Mouse (Mus musculus) limb, embryonic 10.5 days (tissue): ENCODE results near the gene Tmem233. TPM values are rescaled to one million over a fixed set of nuclear protein-coding genes. Genes with fewer than 3 reads are reported as not detected.

Source experiments
- polyA plus RNA-seq: library from polyadenylated mRNA; unstranded; fragments of >200 nt; fragmentation: Nextera tagmentation; extraction: Ambion mirVana; gene quantifications from 2 replicates; pipeline ENCODE4 v1.2.1, GENCODE M21; 2016

The Tmem233 gene
- polyA plus RNA-seq, 1 experiment from 2014 or later = not detected

Other genes starting within 250 kb of the Tmem233 start
- 36.0 and 39.4 TPM in 2 replicates for gene Cit, start 238.0 kb downstream of the Tmem233 start, polyA plus RNA-seq
- 84.0 and 84.8 TPM in 2 replicates for gene Prkab1, start 58.7 kb downstream of the Tmem233 start, polyA plus RNA-seq
- gene Ccdc60, start 205.7 kb upstream of the Tmem233 start, polyA plus RNA-seq = 0.53 and 1.1 TPM in 2 replicates